Mouse (Mus musculus) hindbrain, embryonic 13.5 days (tissue): ENCODE measurements around the gene Sox8. TPM values are rescaled to one million over a fixed set of nuclear protein-coding genes. Genes with fewer than 3 reads are reported as not detected.

Experiments
- ATAC-seq: fragments of 200-750 bp; cut with Nextera tagmentation; 2 replicates; pipeline ENCODE4 v1.8.0; 2017; ENCODE audit warnings: moderate TSS enrichment; ENCODE audit not compliant: low FRiP score
- H3K27ac ChIP-seq: fragments of 300-500 bp; sonication (generic); 2 replicates; pipeline ENCODE4 v1.5.1; 2015; ENCODE audit warnings: inconsistent platforms, mild to moderate bottlenecking, moderate library complexity
- H3K27me3 ChIP-seq: fragments of 300-500 bp; sonication (generic); 2 replicates; pipeline ENCODE4 v1.6.1; 2015; ENCODE audit warnings: mild to moderate bottlenecking, inconsistent platforms
- H3K36me3 ChIP-seq: fragments of 300-500 bp; sonication (generic); 2 replicates; pipeline ENCODE4 v1.6.1; 2015; ENCODE audit warnings: mild to moderate bottlenecking, inconsistent platforms
- H3K4me1 ChIP-seq: fragments of 300-500 bp; sonication (generic); replicated peaks from 2 replicates; pipeline ENCODE4 v1.6.1; 2015; ENCODE audit warnings: inconsistent platforms
- H3K4me2 ChIP-seq: fragments of 300-500 bp; sonication (generic); 2 replicates; pipeline ENCODE4 v1.6.1; 2015; ENCODE audit warnings: inconsistent platforms, mild to moderate bottlenecking, moderate library complexity
- H3K4me3 ChIP-seq: fragments of 300-500 bp; sonication (generic); 2 replicates; pipeline ENCODE4 v1.5.1; 2015; ENCODE audit warnings: mild to moderate bottlenecking, inconsistent platforms
- H3K9ac ChIP-seq: fragments of 300-500 bp; sonication (generic); 2 replicates; pipeline ENCODE4 v1.6.1; 2015; ENCODE audit warnings: mild to moderate bottlenecking, inconsistent platforms
- H3K9me3 ChIP-seq: fragments of 300-500 bp; sonication (generic); 2 replicates; pipeline ENCODE4 v1.6.1; 2016; ENCODE audit warnings: inconsistent platforms
- WGBS: fragments of 180-500 bp; shearing (Covaris S2); methylation state at CpG from one replicate; pipeline ENCODE4 v1.1.7; 2015; 5-methylcytosine and 5-hydroxymethylcytosine counted together
- polyA plus RNA-seq: library from polyadenylated mRNA; unstranded; fragments of >200 nt; fragmentation: Nextera tagmentation; extraction: Ambion mirVana; gene quantifications from 2 replicates; pipeline ENCODE4 v1.2.1, GENCODE M21; 2015

The Sox8 gene
- polyA plus RNA-seq, result 11.1 and 11.8 TPM in 2 replicates

DNA sequence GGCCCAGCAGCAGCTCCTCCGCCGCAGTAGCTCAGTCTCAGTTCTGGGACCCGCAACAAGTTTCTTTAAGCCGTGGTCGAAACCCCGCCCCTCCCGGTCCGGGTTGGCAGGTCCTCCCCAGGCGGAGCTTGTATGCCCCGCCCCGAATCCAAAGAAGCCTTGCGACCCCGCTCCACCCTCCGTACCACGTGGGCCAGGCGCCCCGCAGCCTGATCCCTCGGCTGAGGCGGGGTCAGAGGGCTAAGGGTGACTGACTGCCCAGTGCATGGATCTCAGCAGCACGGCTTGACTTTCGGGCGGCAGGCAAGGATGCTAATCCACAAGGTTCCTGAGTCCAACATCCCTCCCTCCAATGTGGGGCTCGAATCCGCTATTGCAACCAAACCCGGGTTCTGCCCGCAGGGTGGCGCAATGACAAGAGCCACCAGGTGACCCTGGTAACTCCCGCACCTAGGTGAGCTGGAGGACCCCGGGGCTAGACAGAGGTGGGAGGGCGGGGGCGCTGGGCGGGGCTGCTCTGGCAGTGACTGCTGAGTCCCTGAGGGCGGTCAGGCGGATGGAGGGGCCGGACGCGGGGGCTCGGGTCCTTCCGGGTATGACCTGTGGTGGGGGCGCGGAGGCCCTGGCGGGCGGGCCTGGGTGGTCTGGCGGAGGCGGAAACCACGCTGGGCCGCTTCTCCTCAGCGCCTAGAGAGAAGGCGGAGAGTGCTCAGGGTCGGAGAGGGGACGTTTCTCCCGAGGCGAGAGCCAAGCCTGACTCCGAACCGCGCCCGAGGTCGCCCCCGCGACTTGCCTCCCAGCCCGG lies at the start of gene Sox8:
Gene Sox8 (minus strand): TSS at position 39 of the 805 bp plus-strand sequence.
- ATAC-seq, result peak; percentile 53
- under 1% methylated on average over 59 of the region's 61 CpGs for WGBS
- Histone ChIP-seq H3K9me3 (no peaks in the 10 kb centered on the region), H3K4me3 (peak within 1 kb of the TSS; percentile 50), H3K9ac (peak within 1 kb of the TSS; percentile 76), H3K4me1 (peaks cover 48% of the 10 kb centered on the region), H3K27me3 (peaks cover 56% of the 10 kb centered on the region), H3K4me2 (peak within 1 kb of the TSS; percentile 93), H3K27ac (no peak within 1 kb of the TSS), H3K36me3 (no peaks in the 10 kb centered on the region)

DNA sequence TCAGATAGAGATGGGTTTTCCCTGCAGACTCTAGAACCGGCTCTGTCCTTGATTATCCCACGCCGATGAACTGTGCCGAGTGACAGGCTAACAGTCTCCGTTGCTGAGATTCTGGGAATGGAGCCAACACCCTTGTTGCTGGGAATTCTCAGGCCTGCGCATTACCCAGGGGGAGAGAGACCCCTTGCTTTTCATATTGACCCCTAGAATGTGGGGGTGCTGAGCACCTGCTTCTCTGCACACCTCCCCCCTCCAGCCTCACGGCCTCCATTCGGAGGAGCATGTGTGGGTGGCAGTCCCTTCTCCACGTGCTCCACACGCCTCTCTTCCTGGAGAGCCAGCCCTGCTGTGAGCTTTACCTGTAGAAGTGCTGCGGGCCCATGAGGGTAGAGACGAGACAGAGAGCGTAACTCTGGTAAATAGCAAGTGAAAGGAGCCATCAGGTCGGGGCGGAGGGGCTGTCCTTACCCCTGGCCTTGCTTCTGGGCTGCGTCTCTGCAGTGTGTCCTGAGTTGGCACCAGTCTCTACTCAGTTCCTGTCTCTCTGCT lies 48.1 kb upstream of the Sox8 start:
- Histone ChIP-seq H3K9ac (peak overlapping the region; percentile 19; the same call in 1 of the 2 replicates), H3K9me3 (no peaks in the 10 kb centered on the region), H3K4me2 (peak overlapping the region; percentile 19; the same call in 1 of the 2 replicates), H3K27ac (peak overlapping the region; percentile 73), H3K4me3 (no peak overlapping the region), H3K27me3 (no peaks in the 10 kb centered on the region), H3K4me1 (peaks cover 26% of the 10 kb centered on the region), H3K36me3 (peaks cover 16% of the 10 kb centered on the region)
- 46% methylated on average over 16 of the region's 16 CpGs for WGBS
- ATAC-seq, result peak; percentile 61; the same call in 1 of the 2 replicates

DNA sequence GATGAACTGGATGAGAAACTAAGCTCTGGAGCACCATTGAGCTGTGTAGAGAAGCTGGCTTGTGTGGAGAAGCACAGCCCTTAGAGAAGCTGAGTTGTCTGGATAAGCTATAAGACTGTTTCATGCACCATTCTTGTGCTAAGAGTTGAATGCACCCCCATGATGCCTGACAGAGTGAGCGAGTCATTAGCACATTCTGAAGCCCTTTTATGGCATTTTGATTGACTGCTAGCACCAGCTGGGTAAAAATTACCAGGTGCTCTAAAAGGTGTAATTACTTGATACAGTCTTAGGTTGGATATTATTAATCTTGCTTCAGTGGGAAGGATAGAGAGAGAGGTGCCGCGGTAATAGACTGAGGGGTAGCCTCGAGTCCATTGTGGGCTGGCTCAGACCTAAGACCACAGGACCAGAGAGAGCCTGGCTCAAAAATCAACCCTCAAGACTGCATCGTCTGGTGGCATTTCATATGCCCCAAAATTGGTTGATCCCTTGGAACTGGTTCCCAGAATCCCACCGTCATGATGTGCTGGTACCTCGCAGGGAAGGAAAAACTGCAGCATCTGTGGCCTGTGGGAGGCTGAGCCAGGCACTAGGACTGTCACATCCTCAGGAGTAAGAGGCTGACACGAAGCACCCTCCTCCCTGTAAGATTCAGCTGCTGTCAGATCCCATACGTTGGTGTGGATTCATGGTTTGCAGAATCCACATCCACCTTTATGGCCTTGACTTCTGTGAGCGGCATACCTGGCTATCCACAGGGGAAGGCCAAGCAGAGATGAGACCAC lies 44.4 kb upstream of the Sox8 start:
- H3K36me3 ChIP-seq, result peaks cover 26% of the 10 kb centered on the region
- no peak overlapping the region for H3K4me2 ChIP-seq
- no peak overlapping the region for H3K4me3 ChIP-seq
- no peak overlapping the region for H3K9ac ChIP-seq
- H3K27me3 ChIP-seq, result no peaks in the 10 kb centered on the region
- H3K27ac ChIP-seq, result no peak overlapping the region
- 87% methylated on average over 10 of the region's 10 CpGs for WGBS
- no peak for ATAC-seq
- no peaks in the 10 kb centered on the region for H3K9me3 ChIP-seq
- H3K4me1 ChIP-seq, result peaks cover 36% of the 10 kb centered on the region

DNA sequence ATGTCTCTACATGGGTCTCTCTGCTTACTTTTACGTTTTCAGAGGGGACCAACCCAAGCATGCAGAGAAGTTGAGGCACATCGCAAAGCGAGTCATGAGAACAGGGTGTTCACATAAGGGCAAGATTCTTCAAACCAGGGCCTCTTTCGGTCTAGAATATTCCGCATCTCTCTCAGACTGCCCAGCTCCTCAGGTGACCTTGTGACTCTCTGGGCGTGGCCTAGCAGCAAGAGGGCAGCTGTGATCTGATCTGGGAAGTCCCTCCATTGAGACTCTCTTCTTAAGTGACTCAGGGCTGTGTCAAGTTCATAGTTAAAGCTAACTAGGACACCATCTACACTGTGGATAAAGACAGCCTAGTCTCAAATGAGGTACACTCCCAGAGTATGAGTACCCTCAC lies 42.8 kb upstream of the Sox8 start:
- Histone ChIP-seq H3K27ac (no peak overlapping the region), H3K4me1 (peaks cover 36% of the 10 kb centered on the region), H3K36me3 (peaks cover 26% of the 10 kb centered on the region), H3K4me3 (no peak overlapping the region), H3K9me3 (no peaks in the 10 kb centered on the region), H3K4me2 (no peak overlapping the region), H3K9ac (no peak overlapping the region), H3K27me3 (no peaks in the 10 kb centered on the region)
- 98% methylated on average over 6 of the region's 6 CpGs for WGBS
- no peak for ATAC-seq

DNA sequence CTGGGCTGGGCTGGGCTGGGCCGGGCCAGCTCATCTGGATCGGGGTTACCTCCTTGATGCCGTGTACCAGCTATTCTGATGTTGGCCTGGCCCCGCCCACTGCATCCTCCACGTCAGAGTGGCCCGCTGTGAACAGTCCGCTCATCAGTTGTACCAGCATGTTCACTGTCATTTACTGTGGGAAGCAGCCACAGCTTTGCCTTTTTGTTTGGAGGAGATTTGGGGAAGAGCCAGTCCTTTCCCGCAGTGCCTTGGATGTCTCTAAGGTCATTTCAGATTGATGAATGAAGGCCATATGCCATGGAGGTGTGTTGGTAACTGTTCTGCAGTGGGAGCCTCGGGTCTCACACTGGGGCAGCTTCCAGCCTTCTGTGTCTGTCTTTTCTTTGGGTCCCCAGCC lies 42.1 kb upstream of the Sox8 start:
- Histone ChIP-seq H3K27ac (no peak overlapping the region), H3K4me3 (no peak overlapping the region), H3K4me2 (no peak overlapping the region), H3K4me1 (peaks cover 34% of the 10 kb centered on the region), H3K9ac (no peak overlapping the region), H3K9me3 (no peaks in the 10 kb centered on the region), H3K27me3 (no peaks in the 10 kb centered on the region), H3K36me3 (peaks cover 26% of the 10 kb centered on the region)
- ATAC-seq, result no peak
- WGBS, result 78% methylated on average over 9 of the region's 9 CpGs

DNA sequence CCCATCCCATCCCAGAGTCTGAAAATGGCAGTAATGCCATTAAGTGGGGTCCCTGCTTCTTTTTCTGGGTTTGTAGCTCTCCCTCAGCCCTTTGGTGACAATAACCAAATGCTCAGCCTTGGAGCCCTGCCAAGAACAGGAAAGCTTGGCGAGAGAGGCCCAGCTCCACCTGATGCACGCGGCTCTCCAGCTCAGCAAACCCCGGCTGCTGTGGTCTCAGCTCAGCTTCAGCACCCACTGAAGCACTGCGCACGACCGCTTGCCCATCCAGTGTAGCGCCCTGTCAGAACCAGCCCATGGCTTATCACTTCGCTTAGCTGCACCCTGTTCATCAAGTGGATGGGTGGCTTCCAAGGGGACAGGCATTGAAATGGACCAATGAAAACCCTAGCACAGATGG lies 39.7 kb upstream of the Sox8 start:
- H3K4me2 ChIP-seq, result no peak overlapping the region
- ATAC-seq, result peak; percentile 25; the same call in 1 of the 2 replicates
- peaks cover 34% of the 10 kb centered on the region for H3K4me1 ChIP-seq
- no peaks in the 10 kb centered on the region for H3K9me3 ChIP-seq
- H3K4me3 ChIP-seq, result no peak overlapping the region
- H3K27me3 ChIP-seq, result no peaks in the 10 kb centered on the region
- 55% methylated on average over 9 of the region's 9 CpGs for WGBS
- peaks cover 22% of the 10 kb centered on the region for H3K36me3 ChIP-seq
- 0 out of 2 replicates have a peak overlapping the region, but pooled peaks have one; percentile 14 for H3K9ac ChIP-seq
- H3K27ac ChIP-seq, result peak overlapping the region; percentile 75

DNA sequence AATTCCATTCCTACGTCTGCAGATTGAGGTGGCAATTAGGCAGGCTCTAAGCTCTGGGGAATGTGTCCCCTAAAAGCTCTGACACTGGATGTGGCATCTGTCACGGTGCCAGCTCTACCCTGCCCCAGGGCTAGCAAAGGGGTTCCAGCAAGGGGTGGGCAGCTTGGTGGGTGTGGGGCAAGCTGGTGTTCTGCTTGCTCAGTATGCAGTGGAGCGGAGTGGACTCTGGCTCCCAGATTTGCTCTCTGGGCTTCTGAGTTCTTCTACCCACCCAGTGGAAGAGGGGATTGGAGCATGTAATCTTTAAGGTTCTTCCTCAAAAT lies 39.0 kb upstream of the Sox8 start:
- no peaks in the 10 kb centered on the region for H3K9me3 ChIP-seq
- peaks cover 18% of the 10 kb centered on the region for H3K36me3 ChIP-seq
- 34% methylated on average over 3 of the region's 3 CpGs for WGBS
- H3K4me1 ChIP-seq, result peaks cover 40% of the 10 kb centered on the region
- H3K4me3 ChIP-seq, result no peak overlapping the region
- H3K9ac ChIP-seq, result no peak overlapping the region; the same call in none of the 2 replicates
- H3K27me3 ChIP-seq, result no peaks in the 10 kb centered on the region
- peak overlapping the region; percentile 75 for H3K27ac ChIP-seq
- no peak overlapping the region for H3K4me2 ChIP-seq
- ATAC-seq, result no peak; the same call in 1 of the 2 replicates

DNA sequence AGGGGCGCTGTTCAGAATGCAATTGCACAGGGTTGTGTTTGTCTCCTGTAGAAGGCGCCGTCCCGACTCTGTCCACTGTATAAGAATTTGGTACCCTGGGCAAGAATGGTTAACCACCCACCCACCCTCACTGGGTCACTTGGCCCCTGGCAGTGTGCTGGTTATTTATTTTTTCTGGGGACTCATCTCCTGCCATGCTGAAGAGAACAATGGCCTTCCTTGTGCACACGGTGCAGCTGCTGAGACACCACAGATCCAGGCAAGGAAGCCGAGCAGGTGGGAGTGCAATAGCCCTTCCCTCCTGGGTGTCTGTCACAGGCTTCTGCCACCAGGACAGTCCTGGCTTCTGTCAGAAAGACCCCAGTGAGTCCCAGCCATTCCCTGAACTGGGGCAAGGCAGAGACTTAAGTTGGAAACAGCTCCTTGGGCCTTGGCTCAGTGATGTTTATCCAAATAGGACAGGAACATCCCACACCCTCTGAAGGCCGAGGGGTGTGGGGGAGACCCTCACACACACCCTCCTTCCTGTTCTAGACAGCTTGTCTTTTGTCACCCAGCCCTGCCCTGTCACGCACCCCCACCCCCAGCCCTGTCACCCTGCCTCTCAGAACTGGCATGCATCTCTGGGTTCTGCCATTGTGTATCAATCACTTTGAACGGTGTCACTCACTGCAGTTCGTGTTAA lies 38.5 kb upstream of the Sox8 start:
- WGBS, result 48% methylated on average over 10 of the region's 10 CpGs
- no peak overlapping the region; the same call in 1 of the 2 replicates for H3K9ac ChIP-seq
- H3K4me3 ChIP-seq, result no peak overlapping the region
- H3K4me1 ChIP-seq, result peaks cover 40% of the 10 kb centered on the region
- no peak overlapping the region for H3K4me2 ChIP-seq
- ATAC-seq, result peak; percentile 44
- no peaks in the 10 kb centered on the region for H3K9me3 ChIP-seq
- peaks cover 14% of the 10 kb centered on the region for H3K36me3 ChIP-seq
- peak overlapping the region; percentile 75 for H3K27ac ChIP-seq
- H3K27me3 ChIP-seq, result no peaks in the 10 kb centered on the region

DNA sequence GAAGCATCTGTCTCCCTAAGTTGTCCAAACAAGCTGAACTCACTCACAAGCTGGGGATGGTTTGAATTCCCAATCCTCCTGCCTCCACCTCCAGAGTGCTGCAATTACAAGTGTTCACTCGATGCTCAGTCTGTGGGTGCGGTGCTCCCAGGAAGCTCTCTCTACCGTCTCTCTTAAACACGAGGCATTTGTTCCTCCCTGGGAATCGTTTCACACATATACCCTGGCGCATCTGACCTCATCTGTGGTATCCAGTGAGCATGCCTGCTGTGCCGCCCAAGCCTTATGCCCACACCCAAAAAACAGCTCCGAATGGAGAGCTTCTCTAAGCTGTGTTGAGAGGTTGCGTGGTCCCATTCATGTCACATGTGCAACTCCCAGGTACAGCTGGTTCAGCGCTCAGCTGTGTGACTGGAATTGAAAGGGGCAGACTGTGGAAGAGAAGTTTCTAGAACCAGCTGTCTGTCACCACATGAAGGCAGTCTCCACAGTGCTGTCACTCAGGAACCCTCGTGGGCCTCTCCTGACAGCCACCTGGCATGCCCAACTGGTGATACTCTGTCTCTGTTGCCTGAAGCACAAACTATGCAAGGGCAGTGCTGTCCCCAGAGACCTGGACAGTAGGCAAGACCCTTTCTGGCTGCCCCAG lies 37.8 kb upstream of the Sox8 start:
- Histone ChIP-seq H3K4me3 (no peak overlapping the region), H3K4me1 (peaks cover 40% of the 10 kb centered on the region), H3K36me3 (peaks cover 8% of the 10 kb centered on the region), H3K27me3 (no peaks in the 10 kb centered on the region), H3K9me3 (no peaks in the 10 kb centered on the region), H3K27ac (peak overlapping the region; percentile 75; the same call in 1 of the 2 replicates), H3K9ac (no peak overlapping the region), H3K4me2 (no peak overlapping the region)
- no peak; the same call in 1 of the 2 replicates for ATAC-seq
- 85% methylated on average over 11 of the region's 11 CpGs for WGBS

DNA sequence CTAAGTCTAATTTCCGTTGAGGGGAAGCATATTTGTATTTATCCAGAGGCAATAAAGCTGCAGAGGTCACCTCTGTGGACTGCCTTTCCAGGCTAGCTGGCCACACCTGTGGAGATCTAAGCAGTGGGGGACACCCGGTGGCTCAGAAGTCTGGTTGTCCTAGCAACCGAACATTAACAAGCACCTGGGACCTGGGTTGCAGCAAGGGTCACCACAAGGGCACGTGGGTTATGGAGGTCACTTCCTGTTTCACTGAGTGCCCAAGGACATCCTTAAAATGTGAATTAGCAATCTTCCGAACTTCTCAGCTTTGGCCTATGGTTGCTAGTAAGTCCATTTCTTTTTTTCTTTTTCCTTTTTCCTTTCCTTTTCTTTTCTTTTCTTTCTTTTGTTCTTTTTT lies 33.7 kb upstream of the Sox8 start:
- H3K9ac ChIP-seq, result no peak overlapping the region
- no peak overlapping the region for H3K4me2 ChIP-seq
- H3K4me3 ChIP-seq, result no peak overlapping the region
- no peak overlapping the region for H3K27ac ChIP-seq
- no peaks in the 10 kb centered on the region for H3K9me3 ChIP-seq
- 57% methylated on average over 5 of the region's 5 CpGs for WGBS
- ATAC-seq, result no peak
- H3K27me3 ChIP-seq, result no peaks in the 10 kb centered on the region
- peaks cover 22% of the 10 kb centered on the region for H3K4me1 ChIP-seq
- 0 out of 2 replicates have a peak, but pooled peaks cover 4% of the 10 kb centered on the region for H3K36me3 ChIP-seq

DNA sequence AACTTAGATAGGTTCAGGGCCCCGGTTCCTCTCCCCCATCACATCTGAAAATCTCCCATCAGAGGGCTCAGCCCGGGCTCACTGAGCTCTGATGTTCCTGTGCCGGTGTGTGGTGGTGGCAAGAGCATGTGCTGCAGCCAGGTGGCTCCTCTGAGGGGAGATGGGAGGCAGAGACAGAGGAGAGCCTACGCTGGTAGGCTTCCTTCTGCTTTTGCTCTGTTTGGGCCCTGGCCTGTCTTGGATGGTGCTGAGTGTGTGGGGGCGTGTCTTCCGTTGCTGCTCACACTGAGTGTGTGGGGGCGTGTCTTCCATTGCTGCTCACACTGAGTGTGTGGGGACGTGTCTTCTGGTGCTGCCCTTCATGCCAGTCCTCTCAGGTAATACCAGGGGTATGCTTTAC lies 31.9 kb upstream of the Sox8 start:
- 85% methylated on average over 8 of the region's 8 CpGs for WGBS
- H3K27ac ChIP-seq, result no peak overlapping the region
- H3K27me3 ChIP-seq, result no peaks in the 10 kb centered on the region
- no peak overlapping the region for H3K4me3 ChIP-seq
- H3K4me1 ChIP-seq, result peaks cover 9% of the 10 kb centered on the region; the same call in 1 of the 2 replicates
- H3K4me2 ChIP-seq, result no peak overlapping the region
- H3K9ac ChIP-seq, result no peak overlapping the region
- ATAC-seq, result peak; percentile 49; the same call in 1 of the 2 replicates
- H3K36me3 ChIP-seq, result peaks cover 8% of the 10 kb centered on the region
- no peaks in the 10 kb centered on the region for H3K9me3 ChIP-seq
